Mouse (Mus musculus): ENCODE measurements around the gene 1700123O20Rik. TPM values are rescaled to one million over a fixed set of nuclear protein-coding genes. Genes with fewer than 3 reads are reported as not detected.

The 1700123O20Rik gene
- polyA plus RNA-seq, 1 experiment: 64.6 TPM

GRCm38 (mm10) chr14:54706589-54707320 lies 20.7 kb downstream of the 1700123O20Rik start:
- no peak for TF ChIP-seq CTCF (IDR thresholded peaks at IDR 0.05; ENCODE audit: borderline replicate concordance, extremely low read depth, insufficient read depth, insufficient read length)
- TF ChIP-seq POLR2A (IDR thresholded peaks at IDR 0.05; ENCODE audit: borderline replicate concordance, extremely low read depth, insufficient read depth, insufficient read length, poor library complexity, severe bottlenecking): no peak

DNA sequence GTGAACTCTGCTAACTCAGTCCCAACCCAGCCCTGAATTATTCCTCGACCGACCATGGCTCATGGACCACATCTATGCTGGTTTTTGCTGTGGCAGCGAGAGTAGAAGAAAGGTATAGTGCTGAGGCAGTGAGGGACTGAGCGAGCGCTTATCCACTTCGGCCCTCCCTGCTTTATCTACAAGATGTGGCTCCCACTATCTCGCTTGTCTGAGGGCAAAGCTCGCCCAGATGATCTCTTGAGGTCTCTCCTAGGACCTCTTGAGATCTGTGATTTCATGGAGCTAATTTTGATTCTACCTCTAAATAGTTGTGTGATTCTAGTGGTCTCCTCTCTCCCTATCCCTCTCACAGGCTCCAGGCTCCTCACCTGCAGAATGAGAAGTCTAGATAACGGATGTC lies 23.0 kb downstream of the 1700123O20Rik start:
- TF ChIP-seq POLR2A (IDR thresholded peaks at IDR 0.05; ENCODE audit: borderline replicate concordance, extremely low read depth, insufficient read depth, insufficient read length, poor library complexity, severe bottlenecking): no peak
- no peak for TF ChIP-seq CTCF (IDR thresholded peaks at IDR 0.05; ENCODE audit: borderline replicate concordance, extremely low read depth, insufficient read depth, insufficient read length)

More at GRCm38 (mm10) chr14:54706589-54707320, 20.7 kb downstream of the 1700123O20Rik start:
- no peak for DNase-seq (ENCODE audit: low read depth)

GRCm38 (mm10) chr14:54712074-54712473 lies 26.1 kb downstream of the 1700123O20Rik start, which contains the start of gene Cebpe:
Gene Cebpe (minus strand): TSS chr14:54712174.
- no peak for DNase-seq (ENCODE audit: low read depth)
- TF ChIP-seq POLR2A (IDR thresholded peaks at IDR 0.05; ENCODE audit: borderline replicate concordance, extremely low read depth, insufficient read depth, insufficient read length, poor library complexity, severe bottlenecking) (no peak), CTCF (IDR thresholded peaks at IDR 0.05; ENCODE audit: borderline replicate concordance, extremely low read depth, insufficient read depth, insufficient read length) (no peak)

More for the DNA sequence above, 23.0 kb downstream of the 1700123O20Rik start:
- no peak for DNase-seq (ENCODE audit: low read depth)

DNA sequence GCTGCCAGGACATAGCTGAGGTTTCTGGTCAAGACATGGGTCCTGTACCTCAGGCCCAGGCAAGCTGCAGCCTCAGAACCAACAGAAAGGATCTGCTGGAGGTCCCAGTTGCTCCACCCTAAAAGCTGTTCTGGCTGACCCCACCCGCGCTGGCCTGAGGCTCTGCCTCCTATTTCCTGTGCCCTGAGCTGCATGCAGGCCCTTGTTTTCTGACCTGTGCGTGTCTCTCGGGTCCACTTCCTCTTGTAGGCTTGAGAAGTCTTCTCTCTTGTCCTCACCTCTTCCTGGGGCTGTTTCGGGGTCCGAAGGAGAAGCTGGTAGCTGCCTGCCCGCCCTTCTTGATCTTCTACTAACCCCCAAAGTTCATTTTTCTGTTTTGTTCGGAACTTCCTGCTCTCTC lies 26.8 kb downstream of the 1700123O20Rik start:
- TF ChIP-seq POLR2A (IDR thresholded peaks at IDR 0.05; ENCODE audit: borderline replicate concordance, extremely low read depth, insufficient read depth, insufficient read length, poor library complexity, severe bottlenecking) (no peak), CTCF (IDR thresholded peaks at IDR 0.05; ENCODE audit: borderline replicate concordance, extremely low read depth, insufficient read depth, insufficient read length) (no peak)
- DNase-seq (ENCODE audit: low read depth): no peak

DNA sequence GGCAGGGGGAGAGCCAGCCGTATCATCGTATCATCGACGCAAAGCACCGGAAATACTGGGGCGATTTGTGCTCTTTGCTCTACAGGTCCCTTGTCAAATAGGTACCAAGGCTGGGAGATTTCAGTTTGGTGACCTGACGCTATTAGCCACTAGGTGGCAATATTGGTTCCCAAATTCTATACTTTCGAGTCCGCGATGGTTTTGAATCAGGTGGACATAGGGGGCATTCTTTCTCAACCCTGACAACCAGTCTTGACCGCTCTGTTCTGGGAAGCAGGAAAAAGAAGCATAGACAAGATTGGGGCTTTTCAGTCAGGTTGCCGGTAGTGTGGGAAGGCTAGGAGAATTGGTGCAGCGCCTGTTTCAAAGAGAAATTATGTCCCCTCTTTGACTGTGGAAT lies 28.1 kb downstream of the 1700123O20Rik start:
- peak; percentile 90 for DNase-seq (ENCODE audit: low read depth)
- peak; percentile 78; the same call in 1 of the 2 replicates for TF ChIP-seq CTCF (IDR thresholded peaks at IDR 0.05; ENCODE audit: borderline replicate concordance, extremely low read depth, insufficient read depth, insufficient read length)
- TF ChIP-seq POLR2A (IDR thresholded peaks at IDR 0.05; ENCODE audit: borderline replicate concordance, extremely low read depth, insufficient read depth, insufficient read length, poor library complexity, severe bottlenecking): no peak

DNA sequence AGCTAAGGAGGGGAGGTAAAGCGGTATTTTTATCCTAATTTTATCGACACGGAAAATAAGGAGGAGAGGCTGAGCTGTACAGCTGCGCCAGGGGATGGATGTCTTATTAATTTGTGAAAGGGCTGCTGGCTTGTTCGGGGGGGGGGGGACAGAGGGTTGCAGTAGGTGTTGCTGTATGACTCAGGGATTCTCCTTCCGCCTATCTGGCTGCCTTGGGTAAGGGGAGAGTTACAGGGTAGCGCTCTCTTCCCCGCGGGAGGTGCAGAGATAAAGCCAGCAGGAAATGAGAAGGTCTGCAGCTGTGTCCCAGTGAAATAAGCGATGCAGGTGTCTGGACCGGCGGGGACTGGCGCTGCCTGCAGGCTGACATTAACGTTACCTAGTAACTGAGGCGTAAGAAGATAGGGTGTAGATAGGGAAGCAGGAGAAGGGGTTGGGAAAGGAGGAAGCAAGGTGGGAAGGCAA lies 28.6 kb downstream of the 1700123O20Rik start:
- TF ChIP-seq CTCF (IDR thresholded peaks at IDR 0.05; ENCODE audit: borderline replicate concordance, extremely low read depth, insufficient read depth, insufficient read length) (no peak), POLR2A (IDR thresholded peaks at IDR 0.05; ENCODE audit: borderline replicate concordance, extremely low read depth, insufficient read depth, insufficient read length, poor library complexity, severe bottlenecking) (no peak)
- DNase-seq (ENCODE audit: low read depth): peak; percentile 61

GRCm38 (mm10) chr14:54715402-54715801 lies 29.4 kb downstream of the 1700123O20Rik start:
- DNase-seq (ENCODE audit: low read depth): no peak
- no peak for TF ChIP-seq CTCF (IDR thresholded peaks at IDR 0.05; ENCODE audit: borderline replicate concordance, extremely low read depth, insufficient read depth, insufficient read length)
- no peak for TF ChIP-seq POLR2A (IDR thresholded peaks at IDR 0.05; ENCODE audit: borderline replicate concordance, extremely low read depth, insufficient read depth, insufficient read length, poor library complexity, severe bottlenecking)

GRCm38 (mm10) chr14:54720041-54720440 lies 34.0 kb downstream of the 1700123O20Rik start:
- TF ChIP-seq CTCF (IDR thresholded peaks at IDR 0.05; ENCODE audit: borderline replicate concordance, extremely low read depth, insufficient read depth, insufficient read length) (no peak), POLR2A (IDR thresholded peaks at IDR 0.05; ENCODE audit: borderline replicate concordance, extremely low read depth, insufficient read depth, insufficient read length, poor library complexity, severe bottlenecking) (no peak)
- no peak for DNase-seq (ENCODE audit: low read depth)

- no peak for DNase-seq (ENCODE audit: low read depth)
- TF ChIP-seq CTCF (IDR thresholded peaks at IDR 0.05; ENCODE audit: borderline replicate concordance, extremely low read depth, insufficient read depth, insufficient read length): no peak
- no peak for TF ChIP-seq POLR2A (IDR thresholded peaks at IDR 0.05; ENCODE audit: borderline replicate concordance, extremely low read depth, insufficient read depth, insufficient read length, poor library complexity, severe bottlenecking)
These were observed 34.8 kb downstream of the 1700123O20Rik start for GRCm38 (mm10) chr14:54720654-54721350.

DNA sequence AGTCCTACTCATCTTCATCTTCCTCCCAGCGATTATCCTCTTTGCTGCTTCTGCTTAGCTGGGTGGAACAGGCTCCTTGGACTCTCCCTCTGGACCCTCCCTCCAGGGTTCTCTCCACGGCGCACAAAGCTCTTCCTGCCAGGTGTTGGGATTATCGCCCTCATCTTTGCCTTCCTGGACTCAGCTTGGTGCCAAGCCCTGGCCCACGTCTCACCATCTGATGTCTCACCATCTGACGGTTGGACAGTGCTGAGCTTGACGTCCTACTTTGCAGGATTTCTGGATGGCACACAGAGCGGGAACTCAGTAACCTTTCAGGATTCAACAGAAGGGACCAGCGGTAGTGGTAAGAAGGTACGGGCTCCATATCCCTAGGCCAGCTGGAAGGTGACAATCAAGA lies 35.7 kb downstream of the 1700123O20Rik start:
- TF ChIP-seq CTCF (IDR thresholded peaks at IDR 0.05; ENCODE audit: borderline replicate concordance, extremely low read depth, insufficient read depth, insufficient read length) (no peak), POLR2A (IDR thresholded peaks at IDR 0.05; ENCODE audit: borderline replicate concordance, extremely low read depth, insufficient read depth, insufficient read length, poor library complexity, severe bottlenecking) (no peak)
- no peak for DNase-seq (ENCODE audit: low read depth)

GRCm38 (mm10) chr14:54724049-54724448 lies 38.0 kb downstream of the 1700123O20Rik start:
- DNase-seq (ENCODE audit: low read depth): no peak

More at GRCm38 (mm10) chr14:54724049-54724448, 38.0 kb downstream of the 1700123O20Rik start:
- no peak for TF ChIP-seq POLR2A (IDR thresholded peaks at IDR 0.05; ENCODE audit: borderline replicate concordance, extremely low read depth, insufficient read depth, insufficient read length, poor library complexity, severe bottlenecking)
- TF ChIP-seq CTCF (IDR thresholded peaks at IDR 0.05; ENCODE audit: borderline replicate concordance, extremely low read depth, insufficient read depth, insufficient read length): no peak
